Mouse (Mus musculus) gastrocnemius, postnatal 14 days (tissue): Measurements from ENCODE around the gene AC141477.1. TPM values are rescaled to one million over a fixed set of nuclear protein-coding genes. Genes with fewer than 3 reads are reported as not detected.

Source experiments
- DNase-seq: peaks from one replicate; pipeline ENCODE4 v3.0.0; 2021; ENCODE audit warnings: mixed read lengths
- intact Hi-C: fragments of 180-260 bp; cut with DNase I; formaldehyde crosslinking; loops from one replicate; pipeline ENCODE4 v1.15.1; 2025; ENCODE audit warnings: low total_unique reads
- total RNA-seq, 2 experiments: library from RNA; stranded (reverse); gene quantifications; 2 replicates each; pipeline ENCODE4 v1.2.3; 2021

AC141477.1 gene
- total RNA-seq, 2 experiments from 2014 or later: not detected

DNA sequence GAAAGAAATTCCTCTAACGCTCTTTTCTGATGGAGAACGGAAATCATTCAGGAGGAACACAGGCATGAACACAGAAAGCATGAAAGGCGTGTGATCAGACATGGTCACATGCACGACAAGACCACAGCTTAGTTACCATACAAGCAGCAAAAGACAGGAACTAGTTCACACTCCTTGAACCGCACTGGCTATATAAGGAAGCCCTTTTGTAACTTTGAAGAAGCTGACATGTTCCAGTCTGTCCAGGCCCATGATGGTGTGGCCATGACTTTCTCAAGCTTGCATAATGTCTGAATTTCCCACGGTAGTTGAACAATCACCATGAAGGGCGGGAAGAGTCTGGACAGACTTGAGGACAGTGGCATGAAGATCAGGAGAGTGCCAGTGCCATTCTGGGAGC is 14.6 kb downstream of the AC141477.1 start:
- DNase-seq: no peak
- intact Hi-C loops: no loop called here

DNA sequence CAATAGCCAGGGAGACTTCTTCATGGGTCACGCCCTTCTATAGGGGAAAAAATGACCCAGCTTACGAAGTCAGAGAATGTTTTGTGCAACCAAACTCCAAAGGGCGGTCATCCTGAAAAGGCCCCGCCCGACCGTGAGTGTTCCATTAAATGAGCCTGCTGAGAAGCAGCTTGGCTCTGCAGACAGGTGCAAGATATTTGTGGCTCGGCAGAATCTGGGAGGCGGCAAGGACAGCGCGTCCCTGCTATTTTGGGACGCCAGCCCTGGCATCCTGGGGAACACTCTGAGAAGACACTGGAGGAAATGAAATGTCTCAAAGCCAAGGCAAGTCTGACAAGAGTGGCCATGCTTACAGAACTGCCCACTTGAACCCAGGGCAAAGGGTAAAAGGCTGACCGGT is 23.4 kb downstream of the AC141477.1 start:
- intact Hi-C loops: no loop called here
- peak; percentile 74 for DNase-seq

DNA sequence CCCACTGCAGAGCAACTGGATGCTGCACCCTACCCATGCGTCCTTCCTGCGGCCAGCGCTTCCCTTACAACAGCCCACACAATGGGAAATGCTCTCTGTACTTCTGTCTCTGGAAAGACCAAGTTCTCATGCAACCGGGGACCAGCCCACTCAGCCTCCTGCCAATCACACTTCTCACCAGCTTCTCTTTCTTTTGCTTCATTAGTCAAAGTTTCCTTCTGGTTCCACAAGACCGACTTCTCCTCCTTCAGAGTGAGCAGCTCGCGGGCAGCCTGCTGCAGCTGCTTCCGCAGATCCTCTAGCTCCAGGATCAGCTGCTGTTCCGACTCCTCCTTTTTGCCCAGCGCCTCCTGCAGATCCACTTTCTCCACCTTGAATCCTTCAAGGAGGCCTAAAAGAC is 31.7 kb downstream of the AC141477.1 start:
- DNase-seq: no peak
- intact Hi-C loops: no loop called here

DNA sequence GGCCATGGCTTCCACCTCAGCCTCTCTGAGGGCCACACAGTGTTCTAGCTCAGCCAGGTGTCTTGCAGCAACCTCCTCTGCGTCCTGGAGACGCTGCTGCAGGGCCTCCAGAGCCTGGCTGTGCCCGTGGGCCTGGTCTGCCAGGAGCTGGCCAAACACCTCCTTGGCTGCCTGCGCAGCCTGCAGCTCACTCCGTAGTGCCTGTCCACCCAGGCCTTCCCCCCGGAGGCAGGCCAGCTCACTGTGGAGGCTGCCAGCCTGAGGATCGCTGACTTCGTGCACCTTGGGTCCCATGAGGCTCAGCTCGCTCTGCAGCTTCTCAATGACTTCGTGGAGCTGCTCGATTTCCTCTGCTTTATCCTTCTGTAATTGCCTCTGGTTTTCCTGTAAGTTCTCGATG is 47.6 kb downstream of the AC141477.1 start:
- peak; percentile 26 for DNase-seq
- intact Hi-C loops: no loop called here

DNA sequence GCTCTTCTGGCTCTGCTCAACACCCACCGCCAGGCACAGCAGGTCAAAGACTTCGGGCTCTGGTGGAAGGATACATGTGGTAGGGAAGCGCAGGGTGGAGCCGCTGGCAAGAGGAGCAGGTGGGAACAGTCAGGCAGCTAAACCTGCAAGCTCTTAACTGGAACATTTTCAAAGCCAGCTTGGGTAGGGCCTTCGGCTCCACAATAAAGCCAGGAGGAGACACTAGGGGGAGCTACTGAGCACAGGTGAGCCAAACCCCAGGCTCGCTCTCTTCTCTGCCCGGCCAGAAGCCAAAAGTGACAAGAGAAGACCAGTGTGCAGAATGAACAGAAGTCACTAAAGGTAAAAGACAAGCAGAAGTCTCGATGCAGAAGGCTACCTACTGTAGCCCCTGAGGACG is 48.5 kb downstream of the AC141477.1 start:
- peak; percentile 36 for DNase-seq
- intact Hi-C loops: no loop called here

DNA sequence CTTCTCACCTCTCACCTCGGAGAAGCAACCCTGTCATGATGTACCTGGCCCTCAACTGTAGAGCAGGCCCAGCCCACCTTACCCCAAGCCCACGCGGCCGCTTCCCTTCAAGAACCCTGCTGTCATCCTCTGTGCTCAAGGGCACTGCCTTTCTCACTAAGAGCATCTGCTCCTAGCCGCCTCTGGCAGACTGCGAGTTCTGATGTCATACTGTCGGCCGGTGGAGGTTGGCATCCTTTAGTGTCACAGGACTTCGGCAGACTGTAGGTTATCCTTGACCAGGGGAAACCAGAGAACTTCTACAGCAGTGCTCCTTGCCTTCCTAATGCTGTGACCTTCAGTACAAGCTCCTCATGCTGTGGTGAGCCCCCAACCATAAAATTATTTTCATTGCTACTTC is 49.1 kb downstream of the AC141477.1 start:
- DNase-seq: no peak
- intact Hi-C loops: no loop called here

Other genes with a start within 250 kb of the AC141477.1 start
- gene Prmt2, start 202.6 kb downstream of the AC141477.1 start, total RNA-seq: 1 to 10 TPM; 4.1 to 5.8 TPM
- 1 to 10 TPM; 2.4 to 7.4 TPM for gene S100b, start 186.6 kb downstream of the AC141477.1 start, total RNA-seq
- gene Dip2a, start 95.2 kb downstream of the AC141477.1 start, total RNA-seq: 1 to 10 TPM; 7.6 to 9.3 TPM
- 10 to 100 TPM; 50.6 to 71.3 TPM for gene Pcnt, start 2.3 kb upstream of the AC141477.1 start, total RNA-seq
- gene 2610028H24Rik, start 8.6 kb upstream of the AC141477.1 start, total RNA-seq: under 1 TPM; 0.31 to 0.45 TPM
- gene Mcm3ap, start 28.5 kb upstream of the AC141477.1 start, total RNA-seq: 10 to 100 TPM; 21.4 to 22.2 TPM
- 1 to 10 TPM; 3.5 to 3.8 TPM for gene Ybey, start 28.7 kb upstream of the AC141477.1 start, total RNA-seq
- 1 to 10 TPM; 4.5 to 6.9 TPM for gene Lss, start 91.1 kb upstream of the AC141477.1 start, total RNA-seq
- gene Spatc1l, start 121.8 kb upstream of the AC141477.1 start, total RNA-seq: not detected
- not detected for gene Ftcd, start 135.2 kb upstream of the AC141477.1 start, total RNA-seq
- 100 to 1,000 TPM; 236 to 279 TPM for gene Col6a2, start 183.2 kb upstream of the AC141477.1 start, total RNA-seq